Mouse (Mus musculus): ENCODE results near the gene Gabrb3.

DNA sequence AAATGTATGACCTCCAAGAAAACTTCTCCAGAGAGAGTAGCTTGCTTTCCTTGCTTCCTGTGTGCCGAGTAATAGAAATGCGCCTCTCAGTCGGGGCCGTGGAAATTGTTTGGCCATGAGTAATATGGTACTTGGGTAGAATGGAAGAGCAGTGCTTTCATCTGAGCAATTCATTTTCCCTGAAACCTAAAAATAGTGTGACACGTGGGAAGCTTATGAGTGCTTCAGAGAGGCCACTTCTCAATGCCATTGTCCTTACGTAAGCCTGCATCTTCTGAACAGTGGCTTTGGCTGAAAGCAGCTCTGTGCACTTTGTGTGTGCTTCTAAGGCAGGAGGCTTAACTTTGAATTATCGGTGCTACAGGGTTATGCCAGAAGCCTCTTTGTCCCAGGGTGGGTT lies 280.9 kb downstream of the Gabrb3 start:
- no peak for TF ChIP-seq MAX (IDR thresholded peaks at IDR 0.05; ENCODE audit: low read depth)
- no peak for TF ChIP-seq POLR2A (IDR thresholded peaks at IDR 0.05; ENCODE audit: insufficient read length, low read depth)
- no peak for TF ChIP-seq CEBPB (IDR thresholded peaks at IDR 0.05; ENCODE audit: insufficient read depth, poor library complexity, severe bottlenecking)
- no peak for TF ChIP-seq POLR2AphosphoS2 (IDR thresholded peaks at IDR 0.05; ENCODE audit: insufficient read length, low read depth)
- no peak for TF ChIP-seq SRF (IDR thresholded peaks at IDR 0.05; ENCODE audit: control insufficient read depth, insufficient read length, low read depth)
- no peak for TF ChIP-seq TCF12 (IDR thresholded peaks at IDR 0.05; ENCODE audit: insufficient read depth, poor library complexity, severe bottlenecking)
- no peak for TF ChIP-seq MYOG (IDR thresholded peaks at IDR 0.05; ENCODE audit: control insufficient read depth in 1 of 3, insufficient read depth in 1 of 3, insufficient read length in 2 of 3, low read depth in 2 of 3)
- no peak for TF ChIP-seq USF1 (IDR thresholded peaks at IDR 0.05; ENCODE audit: low read depth)
- TF ChIP-seq MYOD1 (IDR thresholded peaks at IDR 0.05; ENCODE audit: control insufficient read depth in 1 of 3, insufficient read length in 2 of 3, low read depth in 2 of 3) = no peak
- TF ChIP-seq E2F4 (IDR thresholded peaks at IDR 0.05; ENCODE audit: insufficient read depth) = no peak
- TF ChIP-seq REST (IDR thresholded peaks at IDR 0.05; ENCODE audit: insufficient read depth, insufficient read length) = no peak
- TF ChIP-seq TCF3 (IDR thresholded peaks at IDR 0.05; ENCODE audit: insufficient read length, low read depth) = no peak
